Mouse (Mus musculus): ENCODE results near the gene Mcm6.
"Not testable (repeated sequence)": the region's sequence is repeated elsewhere in the genome, so short reads cannot be mapped to it uniquely, and the experiment has no call there.

Mcm6 gene

DNA sequence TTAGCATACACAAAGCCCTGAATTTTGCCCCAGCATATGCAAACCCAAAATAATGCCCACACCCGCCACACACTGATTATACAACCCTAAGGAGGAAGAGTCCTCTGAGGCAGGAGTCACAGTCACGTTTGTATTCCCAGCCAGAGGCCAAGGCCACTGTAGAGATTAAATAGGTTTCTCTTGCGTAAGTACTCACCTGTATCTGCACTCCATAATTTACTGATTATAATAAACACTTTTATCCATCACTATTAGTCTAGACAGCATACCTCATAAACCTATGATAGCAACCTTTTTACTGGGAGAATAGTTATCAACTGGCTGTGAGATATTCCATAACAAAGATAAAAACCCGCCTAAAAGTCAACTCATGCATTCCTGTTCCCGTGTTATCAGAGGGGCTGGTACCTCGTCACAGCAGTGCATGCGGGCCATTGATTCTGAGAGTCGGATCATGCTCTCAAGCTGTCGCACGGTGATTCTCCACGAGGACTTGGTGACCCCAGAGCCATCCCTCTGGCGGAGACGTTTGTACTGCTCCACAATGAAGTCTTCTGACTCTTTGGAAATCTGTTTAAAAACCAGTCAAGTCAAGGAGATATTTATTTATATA, 21.6 kb downstream of the Mcm6 start:
- no peak for DNase-seq (ENCODE audit: low read depth, low spot score)

DNA sequence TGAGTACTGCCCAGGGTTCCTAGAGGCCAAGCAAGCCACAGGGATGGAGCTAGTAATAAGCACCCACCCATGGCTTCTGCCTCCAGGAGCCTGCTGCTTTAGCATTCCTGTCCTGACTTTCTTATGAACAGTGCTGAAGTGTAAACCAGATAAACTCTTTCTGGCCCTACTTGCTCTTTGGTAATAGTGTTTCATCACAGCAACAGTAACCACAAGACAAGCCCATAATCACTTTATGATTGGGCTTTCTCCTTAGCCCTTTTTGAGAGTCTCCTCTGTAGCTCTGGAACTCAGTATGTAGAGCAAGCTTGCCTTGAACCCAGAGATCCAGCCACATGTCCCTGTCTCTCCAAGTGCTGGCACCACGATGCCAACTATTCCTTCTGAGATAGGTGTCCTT, 29.2 kb downstream of the Mcm6 start:
- DNase-seq (ENCODE audit: low read depth, low spot score): no peak

DNA sequence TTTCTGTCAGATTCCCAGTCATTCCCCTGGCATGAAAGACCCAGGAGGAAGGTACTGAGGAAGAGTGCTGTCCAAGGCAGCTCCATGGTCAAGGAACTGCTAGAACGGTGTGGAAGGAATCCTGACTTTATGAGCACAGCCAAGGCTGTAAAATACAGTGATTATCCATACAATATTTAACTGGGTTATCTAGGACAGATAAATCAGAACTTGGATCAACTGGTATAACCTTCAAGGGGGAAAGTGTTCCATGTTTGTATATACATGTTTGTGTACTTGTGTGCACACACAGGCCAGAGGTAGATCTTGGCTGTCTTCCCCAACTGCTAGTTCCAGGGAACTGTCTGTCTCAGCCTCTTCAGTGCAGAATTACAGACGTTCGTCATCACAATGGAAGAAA, 31.2 kb downstream of the Mcm6 start, which contains the start of gene Lct:
Gene Lct, minus strand, starts transcription at position 101 of the 400 bp plus-strand sequence.
- no peak for DNase-seq (ENCODE audit: low read depth, low spot score)

DNA sequence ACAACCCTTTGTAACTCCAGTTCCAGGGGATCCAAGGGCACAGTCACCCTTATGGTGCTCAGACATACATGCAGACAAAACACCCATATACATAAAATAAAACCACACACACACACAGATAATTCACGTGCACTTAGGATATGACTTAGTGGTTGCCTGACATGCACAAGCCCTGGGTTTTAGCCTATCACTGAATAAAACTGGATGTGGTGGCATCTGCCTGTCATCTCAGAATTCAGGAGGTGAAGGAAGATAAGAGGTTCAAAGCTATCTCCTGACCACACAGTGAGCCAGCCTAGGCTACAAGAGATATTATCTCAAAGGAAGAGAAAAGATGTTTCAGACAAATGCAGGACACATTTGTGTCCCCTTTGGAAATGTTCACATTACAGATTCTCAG, 32.3 kb downstream of the Mcm6 start:
- no peak for DNase-seq (ENCODE audit: low read depth, low spot score)

DNA sequence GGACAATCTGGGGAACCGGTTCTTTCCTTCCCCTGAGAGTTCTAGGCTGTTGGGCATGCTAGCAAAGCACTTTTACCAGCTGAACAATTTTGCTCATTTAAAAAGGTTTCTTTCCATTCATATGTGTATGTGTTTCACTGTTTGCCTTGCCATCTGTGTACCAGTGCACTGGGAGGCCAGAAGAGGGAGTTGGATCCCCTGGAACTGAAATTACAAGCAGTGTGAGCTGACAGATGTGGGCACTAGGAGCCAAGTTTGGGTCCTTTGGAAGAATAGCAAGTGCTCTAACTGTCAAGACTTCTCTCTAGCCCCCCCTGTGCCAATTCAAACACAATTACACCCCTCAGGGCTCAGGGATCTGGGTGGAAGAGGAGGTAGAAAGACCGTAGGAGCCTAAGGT, 34.7 kb downstream of the Mcm6 start:
- no peak for DNase-seq (ENCODE audit: low read depth, low spot score)

DNA sequence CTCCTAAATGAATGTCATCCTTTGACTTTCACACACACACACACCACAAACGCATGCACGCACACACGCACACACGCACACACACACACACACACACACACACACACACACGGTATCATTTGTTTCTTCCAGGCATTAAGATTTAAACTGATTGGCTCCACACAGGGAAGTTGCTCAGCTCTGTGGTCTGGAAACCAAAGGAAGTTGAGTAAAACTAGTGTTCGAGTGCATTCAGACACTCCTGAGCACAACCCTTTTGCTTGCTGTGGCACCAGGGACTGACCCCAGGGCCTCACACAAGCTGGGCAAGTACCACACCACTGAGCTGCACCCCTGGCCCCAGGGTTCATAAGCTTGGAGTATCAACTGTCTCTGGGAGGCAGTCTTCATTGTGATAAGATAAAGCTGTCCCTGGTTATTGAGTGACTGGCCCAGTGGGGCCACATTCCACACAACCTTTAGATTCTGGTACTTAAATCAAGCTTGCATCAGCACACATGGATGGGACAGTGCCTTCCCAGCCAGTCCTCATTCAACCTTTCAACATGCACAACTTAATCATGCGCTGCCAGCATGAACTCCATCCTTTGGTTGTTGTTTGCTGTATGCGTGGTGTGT, 36.3 kb downstream of the Mcm6 start:
- no peak for DNase-seq (ENCODE audit: low read depth, low spot score)

DNA sequence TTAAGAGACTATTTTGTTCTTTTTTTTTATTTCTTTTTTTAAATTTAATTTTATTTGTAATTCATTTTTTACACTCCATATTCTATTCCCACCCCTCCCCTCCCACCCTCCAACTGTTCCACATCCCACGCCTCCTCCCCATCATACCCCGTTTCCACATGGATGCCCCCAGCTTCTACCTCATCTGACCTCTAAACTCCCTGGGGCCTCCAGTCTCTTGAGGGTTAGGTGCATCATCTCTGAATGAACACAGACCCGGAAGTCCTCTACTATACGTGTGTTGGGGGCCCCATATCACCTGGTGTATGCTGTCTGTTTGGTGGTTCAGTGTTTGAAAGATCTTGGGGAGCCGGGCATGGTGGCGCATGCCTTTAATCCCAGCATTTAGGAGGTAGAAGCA, 40.2 kb downstream of the Mcm6 start:
- not testable (repeated sequence) for DNase-seq (ENCODE audit: low read depth, low spot score)

DNA sequence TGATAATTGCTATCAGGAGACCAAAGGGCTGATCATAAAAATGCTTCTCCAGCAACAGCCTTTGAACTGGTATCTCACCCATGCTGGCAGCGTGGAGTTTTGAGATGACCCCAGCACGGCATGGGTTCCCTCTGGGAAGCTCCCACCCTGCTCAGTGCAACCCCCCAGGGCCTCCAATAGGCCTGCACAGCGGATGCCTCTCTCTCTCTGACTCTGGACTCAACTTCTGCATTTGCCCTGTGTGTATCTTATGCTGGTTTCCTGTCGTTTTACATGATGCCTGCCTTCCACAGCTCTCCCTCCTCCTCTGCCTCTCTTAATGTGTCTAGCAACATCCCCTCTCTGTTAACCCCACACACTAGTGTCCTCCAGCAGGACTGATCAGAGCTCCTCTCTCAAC, 44.8 kb downstream of the Mcm6 start:
- no peak for DNase-seq (ENCODE audit: low read depth, low spot score)

DNA sequence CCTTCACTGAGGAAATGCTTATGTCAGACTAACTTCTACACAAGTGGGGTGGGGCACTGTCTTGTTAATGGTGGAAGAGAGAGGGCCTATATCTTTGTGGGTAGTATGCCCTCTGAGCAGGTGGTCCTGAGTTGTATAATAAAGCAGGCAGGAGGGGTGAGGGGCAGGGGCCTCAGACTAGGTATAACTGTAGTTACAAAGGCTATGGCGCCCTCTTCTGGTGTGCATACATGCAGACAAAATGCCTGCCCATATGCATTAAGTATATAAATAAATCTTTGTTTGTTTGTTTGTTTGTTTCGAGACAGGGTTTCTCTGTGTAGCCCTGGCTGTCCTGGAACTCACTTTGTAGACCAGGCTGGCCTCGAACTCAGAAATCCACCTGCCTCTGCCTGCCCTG, 50.4 kb downstream of the Mcm6 start:
- DNase-seq (ENCODE audit: low read depth, low spot score): no peak

DNA sequence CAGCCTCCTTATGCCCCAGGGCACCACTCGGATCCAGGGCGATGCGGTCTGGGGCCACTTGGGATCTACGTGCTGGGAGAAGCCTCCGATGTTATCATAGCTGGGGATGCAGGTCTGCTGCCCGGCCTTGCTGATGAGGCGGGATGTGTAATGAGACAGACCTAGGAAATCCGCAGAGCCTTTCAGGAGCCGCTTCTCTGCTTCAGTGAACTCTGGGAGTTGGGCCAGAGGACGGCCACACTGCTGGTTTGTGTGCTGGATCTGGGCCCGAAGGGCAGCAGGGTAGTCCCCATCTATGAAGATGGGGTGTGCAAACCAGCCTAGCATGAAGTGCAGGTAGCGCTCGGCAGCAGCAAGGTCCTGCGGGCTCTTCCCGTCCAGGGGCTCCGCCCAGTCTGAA, 55.6 kb downstream of the Mcm6 start:
- no peak for DNase-seq (ENCODE audit: low read depth, low spot score)

DNA sequence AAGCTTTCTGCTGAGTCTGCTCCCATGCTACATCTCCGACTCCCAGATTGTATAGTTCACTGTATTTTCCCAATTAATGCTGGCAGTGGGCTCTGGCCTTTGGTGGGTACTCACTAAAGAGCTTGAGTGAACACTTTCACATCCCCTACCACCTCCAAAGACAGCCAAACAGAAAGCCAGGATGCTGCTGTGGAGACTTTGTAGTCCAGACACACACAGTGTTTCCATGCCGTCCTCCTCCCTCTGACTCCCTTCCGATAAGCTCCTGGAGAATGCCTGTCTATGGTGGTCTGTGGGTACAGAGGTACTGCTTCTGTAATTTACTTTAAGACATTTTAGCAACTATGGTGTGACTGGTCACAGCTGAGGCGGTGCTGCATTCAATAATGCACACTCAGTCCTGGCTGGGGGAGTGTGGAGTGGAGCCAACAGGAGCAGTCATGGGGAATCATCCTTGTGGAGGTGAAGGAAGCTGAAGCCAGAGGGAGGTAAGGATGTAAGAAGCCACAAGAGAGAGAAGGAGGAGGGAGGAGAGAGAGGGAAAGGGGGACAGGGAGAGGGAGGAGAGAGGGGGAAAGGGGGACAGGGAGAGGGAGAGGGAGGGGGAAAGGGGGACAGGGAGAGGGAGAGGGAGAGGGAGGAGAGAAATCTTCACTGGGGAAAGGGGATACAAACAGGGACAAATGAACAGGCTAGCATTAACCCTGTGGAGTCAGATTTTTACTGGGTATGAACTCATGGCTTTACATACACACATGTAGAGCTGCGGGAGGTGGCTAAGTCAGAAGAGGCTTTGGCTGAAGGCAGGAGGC, 63.5 kb downstream of the Mcm6 start:
- DNase-seq (ENCODE audit: low read depth, low spot score): no peak

DNA sequence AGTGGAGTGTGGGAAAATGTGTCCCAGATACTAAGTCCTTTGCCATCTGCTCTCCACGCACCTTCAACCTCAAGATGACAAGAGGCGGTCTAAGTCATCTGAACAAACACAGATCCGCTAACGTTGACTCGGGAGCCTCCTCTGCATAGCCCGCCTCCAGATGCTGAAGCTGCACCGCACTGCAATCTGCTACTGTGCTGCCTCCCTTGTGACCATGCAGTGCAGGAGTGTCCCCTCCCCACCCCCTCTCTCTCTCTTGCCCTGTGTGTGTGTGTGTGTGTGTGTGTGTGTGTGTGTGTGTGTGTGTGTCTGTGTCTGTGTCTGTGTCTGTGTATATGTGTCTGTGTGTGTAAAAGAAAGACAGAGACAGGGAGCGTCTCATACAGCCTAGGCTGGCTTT, 64.2 kb downstream of the Mcm6 start:
- DNase-seq (ENCODE audit: low read depth, low spot score): no peak

DNA sequence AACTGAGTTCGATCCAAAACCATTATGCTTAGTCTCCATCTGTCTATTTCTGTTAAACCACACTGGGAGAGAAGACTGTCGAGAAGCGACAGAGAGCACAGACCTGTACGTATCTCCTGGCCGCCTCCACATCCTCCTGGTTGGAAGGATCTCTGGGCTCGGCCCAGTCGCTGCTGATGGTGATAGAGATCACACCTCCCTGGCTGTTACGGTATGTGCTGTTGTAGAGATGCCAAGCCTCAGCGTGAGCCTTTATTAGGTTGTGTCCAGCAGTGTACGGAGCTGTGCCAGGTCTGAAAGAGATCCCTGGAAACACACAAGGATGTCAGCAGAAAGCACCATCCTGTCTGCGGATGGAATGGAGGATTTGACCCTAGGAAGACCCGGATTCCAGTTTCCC, 65.9 kb downstream of the Mcm6 start:
- no peak for DNase-seq (ENCODE audit: low read depth, low spot score)

DNA sequence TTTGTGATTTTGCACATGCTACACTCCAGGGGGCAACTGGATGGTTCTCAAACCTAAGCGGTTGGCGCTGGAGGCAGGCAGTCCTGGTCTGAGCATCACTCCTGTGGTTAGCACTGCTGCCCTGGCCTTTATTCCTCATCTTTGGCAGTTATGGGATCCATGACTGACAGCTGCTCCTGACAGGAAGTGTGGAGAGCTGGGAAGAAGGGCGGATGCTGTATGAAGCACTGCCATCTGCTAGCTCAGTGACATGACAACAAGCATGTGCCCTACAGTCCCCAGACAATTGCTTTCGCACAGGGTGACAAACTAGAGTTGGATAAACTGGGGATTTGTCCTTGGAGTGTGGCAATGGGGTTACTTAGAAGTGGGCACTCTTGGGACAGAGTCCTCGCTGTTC, 69.2 kb downstream of the Mcm6 start:
- no peak for DNase-seq (ENCODE audit: low read depth, low spot score)

DNA sequence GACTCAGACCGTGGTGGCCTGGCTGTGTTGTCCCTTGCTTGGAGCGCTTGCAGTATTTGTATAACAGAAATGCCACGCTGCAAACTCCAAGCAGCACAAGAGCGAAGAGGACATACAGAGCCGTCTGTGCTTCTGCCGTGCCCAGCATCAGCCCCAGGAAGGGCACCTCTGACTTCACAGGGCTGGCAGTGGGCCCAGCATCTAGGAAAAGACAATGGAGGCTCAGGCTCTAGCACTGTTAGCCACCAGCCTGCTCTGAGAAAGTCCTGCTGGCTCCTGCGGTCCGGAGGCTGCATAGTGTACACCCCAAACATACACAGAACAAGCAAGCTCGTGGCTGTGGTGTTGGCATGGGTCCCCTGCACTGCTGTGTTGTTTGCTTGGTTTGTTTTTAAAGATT, 74.3 kb downstream of the Mcm6 start:
- no peak for DNase-seq (ENCODE audit: low read depth, low spot score)

DNA sequence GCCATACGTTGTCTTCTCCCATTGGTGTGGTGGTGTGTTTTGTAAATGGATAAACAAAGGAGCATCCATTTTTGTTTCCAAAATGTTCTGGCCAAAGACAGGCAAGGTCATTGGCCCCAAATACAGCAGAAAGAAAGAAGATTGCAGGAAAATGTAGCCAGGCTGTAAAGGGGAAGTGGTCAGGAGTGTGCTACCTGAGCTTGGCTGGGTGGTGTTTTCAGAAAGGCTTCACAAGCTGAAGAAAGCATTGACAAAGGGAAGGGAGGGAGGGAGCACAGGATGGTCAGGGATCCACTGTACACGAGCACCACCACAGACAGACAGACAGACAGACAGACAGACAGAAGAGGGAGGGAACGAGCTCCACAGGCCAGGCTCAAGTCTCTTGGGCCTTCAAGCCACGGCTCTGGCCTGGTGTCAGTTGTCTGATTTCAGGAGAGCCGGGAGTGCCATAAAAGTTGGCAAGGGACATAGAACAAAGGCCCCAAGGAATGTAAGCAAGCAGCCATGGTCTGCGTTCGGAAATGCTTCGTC, 75.2 kb downstream of the Mcm6 start:
- no peak for DNase-seq (ENCODE audit: low read depth, low spot score)

DNA sequence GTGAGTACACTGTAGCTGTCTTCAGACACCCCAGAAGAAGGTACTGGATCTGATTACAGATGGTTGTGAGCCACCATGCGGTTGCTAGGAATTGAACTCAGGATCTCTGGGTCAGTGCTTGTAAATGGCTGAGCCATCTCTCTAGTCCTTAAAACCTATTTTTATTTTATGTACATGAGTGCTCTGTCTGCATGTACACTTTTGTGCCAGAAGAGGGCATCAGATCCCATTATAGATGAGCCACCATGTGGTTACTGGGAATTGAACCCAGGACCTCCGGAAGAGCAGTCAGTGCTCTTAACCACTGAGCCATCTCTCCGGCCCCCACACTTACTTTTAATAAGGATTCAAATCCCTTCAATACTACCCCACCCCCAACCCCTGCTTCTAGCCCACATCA, 76.5 kb downstream of the Mcm6 start:
- no peak for DNase-seq (ENCODE audit: low read depth, low spot score)

DNA sequence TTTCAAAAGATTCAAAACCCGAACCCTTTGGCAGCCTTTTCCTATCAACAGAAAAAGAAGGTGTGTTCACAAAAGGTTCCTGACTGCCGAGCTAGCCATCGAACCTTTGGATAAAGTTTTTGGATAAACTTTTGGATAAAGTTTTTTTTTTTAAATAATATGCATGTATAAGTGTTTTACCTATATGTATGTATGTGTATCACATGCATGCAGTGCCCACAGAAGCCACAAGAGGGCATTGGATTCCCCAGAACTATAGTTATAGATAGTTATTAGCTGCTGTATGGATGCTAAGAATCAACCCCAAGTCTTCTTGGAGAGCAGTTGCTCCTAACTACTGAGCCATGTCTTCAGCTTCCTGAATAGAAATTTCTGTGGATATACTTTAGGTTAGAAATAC, 77.7 kb downstream of the Mcm6 start:
- peak; percentile 2 for DNase-seq (ENCODE audit: low read depth, low spot score)
